Mouse (Mus musculus) embryonic facial prominence, embryonic 10.5 days (tissue): ENCODE results near the gene Osbpl3. TPM values are rescaled to one million over a fixed set of nuclear protein-coding genes. Genes with fewer than 3 reads are reported as not detected.

Source experiments
- DNase-seq: peaks from one replicate; pipeline ENCODE4 v3.0.0-alpha.2; 2017; ENCODE audit warnings: low spot score
- H3K27ac ChIP-seq: fragments of 300-500 bp; sonication (generic); replicated peaks from 2 replicates; pipeline ENCODE4 v1.5.1; 2016; ENCODE audit warnings: mild to moderate bottlenecking
- H3K27me3 ChIP-seq: fragments of 300-500 bp; sonication (generic); replicated peaks from 2 replicates; pipeline ENCODE4 v1.6.1; 2016; ENCODE audit warnings: low read depth, mild to moderate bottlenecking; ENCODE audit not compliant: poor library complexity, severe bottlenecking
- H3K36me3 ChIP-seq: fragments of 300-500 bp; sonication (generic); replicated peaks from 2 replicates; pipeline ENCODE4 v1.6.1; 2016; ENCODE audit warnings: mild to moderate bottlenecking, moderate library complexity
- H3K4me1 ChIP-seq: fragments of 300-500 bp; sonication (generic); 2 replicates; pipeline ENCODE4 v1.6.1; 2016
- H3K4me3 ChIP-seq: fragments of 300-500 bp; sonication (generic); 2 replicates; pipeline ENCODE4 v1.5.1; 2016; ENCODE audit warnings: mild to moderate bottlenecking, moderate library complexity
- H3K9me3 ChIP-seq: fragments of 300-500 bp; sonication (generic); 2 replicates; pipeline ENCODE4 v1.6.1; 2016; ENCODE audit warnings: mild to moderate bottlenecking
- WGBS: fragments of 180-500 bp; shearing (Covaris S2); methylation state at CpG from one replicate; pipeline ENCODE4 v1.1.7; 2016; 5-methylcytosine and 5-hydroxymethylcytosine counted together
- polyA plus RNA-seq: library from polyadenylated mRNA; unstranded; fragments of >200 nt; fragmentation: Nextera tagmentation; extraction: Ambion mirVana; gene quantifications from 2 replicates; pipeline ENCODE4 v1.2.1, GENCODE M21; 2016

Osbpl3 gene
- polyA plus RNA-seq, 1 experiment from 2014 or later, result 9.0 TPM

DNA sequence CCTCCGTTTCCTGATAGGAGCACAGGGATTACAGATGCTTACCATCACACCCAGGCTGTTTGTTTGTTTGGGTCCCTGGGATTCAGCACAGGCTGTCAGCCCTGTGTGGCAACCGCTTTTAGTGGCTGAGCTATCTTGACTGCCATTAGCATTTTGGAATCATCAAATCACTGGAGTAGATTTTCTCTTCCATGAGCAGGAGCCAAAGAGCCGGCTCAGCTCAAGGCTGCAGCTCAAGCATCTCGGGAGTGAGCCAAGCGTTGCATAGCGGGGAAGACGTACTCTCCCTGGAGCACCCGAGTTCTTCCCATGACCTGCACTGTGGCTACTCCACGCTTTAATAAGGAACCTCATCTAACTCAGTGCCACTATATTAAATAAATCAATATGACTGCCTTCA, 93.8 kb downstream of the Osbpl3 start:
- Histone ChIP-seq H3K27ac (no peak overlapping the region), H3K27me3 (no peaks in the 10 kb centered on the region), H3K9me3 (no peaks in the 10 kb centered on the region), H3K4me3 (no peak overlapping the region), H3K4me1 (peaks cover 16% of the 10 kb centered on the region), H3K36me3 (no peaks in the 10 kb centered on the region)
- WGBS, result 86% methylated on average over 9 of the region's 9 CpGs
- no peak for DNase-seq

- DNase-seq, result peak; percentile 38
- Histone ChIP-seq H3K27me3 (no peaks in the 10 kb centered on the region), H3K4me1 (peaks cover 33% of the 10 kb centered on the region), H3K9me3 (no peaks in the 10 kb centered on the region), H3K4me3 (no peak overlapping the region), H3K36me3 (no peaks in the 10 kb centered on the region), H3K27ac (no peak overlapping the region)
- 50% methylated on average over 16 of the region's 16 CpGs for WGBS
Observed at GRCm38 (mm10) chr6:50358104-50358679, 97.8 kb downstream of the Osbpl3 start.

DNA sequence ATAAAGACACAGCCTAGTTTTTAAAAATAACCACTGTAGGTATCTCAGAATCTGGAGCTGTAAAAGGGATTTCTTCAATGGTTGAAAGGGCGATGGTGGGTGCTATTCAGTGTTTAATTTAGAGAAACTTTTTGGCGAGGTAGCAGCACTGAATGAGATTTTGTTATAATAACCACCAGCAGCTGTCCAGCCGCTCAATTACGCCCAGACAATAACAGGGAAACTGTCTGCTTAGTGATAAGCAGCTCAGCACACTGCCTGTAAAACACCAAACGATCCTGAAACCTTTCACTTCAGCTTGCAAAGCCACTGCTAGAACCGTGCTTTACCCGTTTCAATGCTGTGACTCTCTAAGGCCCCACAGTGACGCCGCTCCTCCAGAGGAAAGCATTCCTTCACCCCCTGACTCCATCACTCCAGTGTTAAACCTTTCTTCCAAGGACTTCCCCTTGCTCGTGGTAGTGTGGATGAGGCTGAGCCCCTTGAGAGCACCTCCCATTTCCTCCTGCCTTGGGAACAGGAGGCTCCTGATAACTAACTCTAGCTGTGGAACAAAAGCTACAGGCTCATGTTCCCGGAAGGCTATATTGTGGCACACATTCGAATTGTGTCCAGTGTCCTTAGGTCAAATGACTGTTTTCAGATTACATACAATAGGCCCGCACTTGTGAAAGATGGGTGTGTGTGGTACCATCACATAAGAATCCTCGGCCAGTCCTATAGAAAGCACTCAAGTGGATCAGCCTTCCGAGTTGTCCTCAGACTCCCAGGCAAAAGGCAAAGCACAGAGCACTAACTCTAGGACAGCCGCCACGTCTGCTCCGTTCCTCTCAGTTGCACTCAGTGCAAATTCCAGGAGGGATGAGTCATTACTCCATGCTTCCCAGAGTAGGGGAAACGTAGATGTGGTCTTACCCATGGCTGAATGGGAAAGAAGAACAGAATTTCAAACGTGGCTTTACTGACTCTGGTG, 101.0 kb downstream of the Osbpl3 start:
- Histone ChIP-seq H3K4me1 (peaks cover 33% of the 10 kb centered on the region), H3K36me3 (no peaks in the 10 kb centered on the region; the same call in 1 of the 2 replicates), H3K27ac (peak overlapping the region; percentile 57), H3K27me3 (no peaks in the 10 kb centered on the region), H3K9me3 (no peaks in the 10 kb centered on the region), H3K4me3 (no peak overlapping the region)
- DNase-seq, result peak; percentile 13
- WGBS, result 64% methylated on average over 20 of the region's 20 CpGs

GRCm38 (mm10) chr6:50352812-50353211, 103.2 kb downstream of the Osbpl3 start:
- WGBS, result 70% methylated on average over 6 of the region's 6 CpGs
- DNase-seq, result no peak

GRCm38 (mm10) chr6:50350911-50351310, 105.1 kb downstream of the Osbpl3 start:
- peaks cover 22% of the 10 kb centered on the region for H3K4me1 ChIP-seq
- WGBS, result 90% methylated on average over 3 of the region's 3 CpGs
- no peaks in the 10 kb centered on the region for H3K9me3 ChIP-seq
- no peak overlapping the region for H3K4me3 ChIP-seq
- no peak overlapping the region for H3K27ac ChIP-seq
- no peaks in the 10 kb centered on the region for H3K27me3 ChIP-seq
- H3K36me3 ChIP-seq, result no peaks in the 10 kb centered on the region; the same call in 1 of the 2 replicates
- DNase-seq, result no peak

More at GRCm38 (mm10) chr6:50352812-50353211, 103.2 kb downstream of the Osbpl3 start:
- H3K27ac ChIP-seq, result no peak overlapping the region
- H3K27me3 ChIP-seq, result no peaks in the 10 kb centered on the region
- H3K9me3 ChIP-seq, result no peaks in the 10 kb centered on the region
- H3K36me3 ChIP-seq, result no peaks in the 10 kb centered on the region; the same call in 1 of the 2 replicates
- peaks cover 21% of the 10 kb centered on the region for H3K4me1 ChIP-seq
- no peak overlapping the region for H3K4me3 ChIP-seq

DNA sequence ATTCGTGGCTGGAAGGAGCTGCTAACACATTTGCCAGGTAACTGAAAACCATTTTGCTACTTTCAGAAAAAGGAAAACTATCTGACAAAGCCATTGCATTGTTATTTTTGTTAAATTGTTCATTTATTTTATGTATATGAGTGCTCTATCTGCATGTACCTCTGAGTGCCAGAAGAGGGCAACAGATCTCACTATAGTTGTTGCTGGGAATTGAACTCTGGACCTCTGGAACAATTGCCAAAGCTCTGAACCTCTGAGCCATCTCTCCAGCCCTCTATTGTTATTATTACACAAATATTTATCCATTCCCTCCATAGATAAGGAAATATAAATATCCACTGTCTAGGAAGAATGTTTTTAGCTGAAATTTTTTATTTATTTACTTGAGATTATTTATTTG, 107.4 kb downstream of the Osbpl3 start:
- H3K27me3 ChIP-seq, result no peaks in the 10 kb centered on the region
- no peak for DNase-seq
- H3K27ac ChIP-seq, result no peak overlapping the region
- H3K9me3 ChIP-seq, result no peaks in the 10 kb centered on the region
- H3K4me3 ChIP-seq, result no peak overlapping the region
- no peaks in the 10 kb centered on the region; the same call in 1 of the 2 replicates for H3K36me3 ChIP-seq
- peaks cover 5% of the 10 kb centered on the region; the same call in 1 of the 2 replicates for H3K4me1 ChIP-seq
- 93% methylated on average over 1 of the region's 1 CpGs for WGBS

DNA sequence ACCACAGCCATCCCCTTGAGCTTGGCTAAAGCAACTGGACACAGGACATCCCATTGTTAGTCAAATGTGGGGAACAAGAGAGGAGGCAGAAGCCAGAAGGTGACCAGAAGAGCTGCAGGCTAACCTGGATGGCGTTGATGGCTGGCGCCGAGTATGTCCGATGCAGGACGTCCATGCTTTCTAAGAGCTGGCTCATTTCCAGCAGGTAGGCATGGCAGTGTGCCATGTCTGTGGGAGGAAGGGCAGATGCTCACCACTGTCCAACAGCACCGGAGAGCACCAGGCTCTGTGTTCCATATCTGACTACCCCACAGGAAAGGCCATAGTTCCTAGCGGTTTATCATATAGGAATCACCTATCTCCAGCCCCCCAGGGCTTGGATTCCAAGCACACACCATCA, 109.8 kb downstream of the Osbpl3 start:
- whole genome bisulfite sequencing, result 94% methylated on average over 7 of the region's 7 CpGs
- H3K4me1 ChIP-seq, result peaks cover 5% of the 10 kb centered on the region; the same call in 1 of the 2 replicates
- DNase-seq, result no peak
- no peaks in the 10 kb centered on the region for H3K27me3 ChIP-seq
- H3K4me3 ChIP-seq, result no peak overlapping the region
- no peak overlapping the region for H3K27ac ChIP-seq
- H3K9me3 ChIP-seq, result no peaks in the 10 kb centered on the region
- no peaks in the 10 kb centered on the region; the same call in 1 of the 2 replicates for H3K36me3 ChIP-seq

- 84% methylated on average over 5 of the region's 5 CpGs for WGBS
- H3K27ac ChIP-seq, result no peak overlapping the region
- H3K27me3 ChIP-seq, result no peaks in the 10 kb centered on the region
- peaks cover 4% of the 10 kb centered on the region; the same call in 1 of the 2 replicates for H3K4me1 ChIP-seq
- H3K36me3 ChIP-seq, result no peaks in the 10 kb centered on the region; the same call in 1 of the 2 replicates
- no peak for DNase-seq
- no peak overlapping the region for H3K4me3 ChIP-seq
- no peaks in the 10 kb centered on the region for H3K9me3 ChIP-seq
Observed at GRCm38 (mm10) chr6:50340226-50340906, 115.6 kb downstream of the Osbpl3 start.

- 0 out of 2 replicates have a peak overlapping the region, but pooled peaks have one; percentile 35 for H3K27ac ChIP-seq
Observed at GRCm38 (mm10) chr6:50337431-50337830, 118.6 kb downstream of the Osbpl3 start.

DNA sequence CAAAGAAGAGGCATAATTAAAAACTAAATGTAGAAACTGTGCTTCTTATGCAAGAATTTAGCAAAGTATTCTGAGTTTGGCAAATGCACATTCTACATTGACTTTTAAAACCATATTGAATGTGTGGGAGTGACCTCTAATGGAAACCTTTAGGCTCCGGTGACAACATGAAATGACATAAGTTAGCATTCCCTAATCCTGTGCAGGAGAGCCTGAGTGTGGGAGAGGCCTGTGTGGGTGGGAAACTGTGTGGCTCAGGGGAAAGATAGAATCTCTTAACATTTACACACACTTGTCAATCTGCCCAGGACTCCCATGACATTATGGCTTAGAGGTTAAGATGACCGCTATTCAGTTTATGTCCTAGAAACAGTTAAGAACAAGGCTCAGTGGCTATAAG, 119.6 kb downstream of the Osbpl3 start:
- DNase-seq, result no peak
- 95% methylated on average over 2 of the region's 2 CpGs for WGBS
- no peaks in the 10 kb centered on the region; the same call in 1 of the 2 replicates for H3K36me3 ChIP-seq
- H3K4me3 ChIP-seq, result no peak overlapping the region
- H3K27me3 ChIP-seq, result no peaks in the 10 kb centered on the region
- H3K4me1 ChIP-seq, result peaks cover 4% of the 10 kb centered on the region; the same call in 1 of the 2 replicates
- no peak overlapping the region for H3K27ac ChIP-seq
- no peaks in the 10 kb centered on the region for H3K9me3 ChIP-seq

More at GRCm38 (mm10) chr6:50337431-50337830, 118.6 kb downstream of the Osbpl3 start:
- Histone ChIP-seq H3K27me3 (no peaks in the 10 kb centered on the region), H3K4me1 (peaks cover 4% of the 10 kb centered on the region; the same call in 1 of the 2 replicates), H3K36me3 (no peaks in the 10 kb centered on the region; the same call in 1 of the 2 replicates), H3K9me3 (no peaks in the 10 kb centered on the region), H3K4me3 (no peak overlapping the region)
- WGBS, result 86% methylated on average over 6 of the region's 6 CpGs
- no peak for DNase-seq

- no peaks in the 10 kb centered on the region for H3K9me3 ChIP-seq
- no peaks in the 10 kb centered on the region; the same call in 1 of the 2 replicates for H3K36me3 ChIP-seq
- no peak overlapping the region for H3K4me3 ChIP-seq
- no peak for DNase-seq
- 92% methylated on average over 15 of the region's 15 CpGs for WGBS
- H3K27ac ChIP-seq, result no peak overlapping the region
- H3K4me1 ChIP-seq, result peaks cover 4% of the 10 kb centered on the region; the same call in 1 of the 2 replicates
- no peaks in the 10 kb centered on the region for H3K27me3 ChIP-seq
Observed at GRCm38 (mm10) chr6:50334846-50335821, 120.9 kb downstream of the Osbpl3 start.
